Mouse (Mus musculus): ENCODE results near the gene Fzd2. TPM values are rescaled to one million over a fixed set of nuclear protein-coding genes. Genes with fewer than 3 reads are reported as not detected.
A peak's percentile ranks its signal among the peaks of the same experiment; 100 is the strongest.
"Not testable (repeated sequence)": the region's sequence is repeated elsewhere in the genome, so short reads cannot be mapped to it uniquely, and the experiment has no call there.

Fzd2 gene
- polyA plus RNA-seq, 1 experiment from 2014 or later, result 15.1 TPM

GRCm38 (mm10) chr11:102606751-102607171 lies 2.6 kb downstream of the Fzd2 start:
- 4% methylated on average over 12 of the region's 12 CpGs for WGBS
- Histone ChIP-seq H3K4me2 (peak overlapping the region; percentile 91), H3K9me3 (replicated peaks) (no peaks in the 10 kb centered on the region), H3K9ac (peak overlapping the region; percentile 95), H3K27me3 (0 out of 2 replicates have a peak, but pooled peaks cover 5% of the 10 kb centered on the region), H3K4me1 (replicated peaks) (peaks cover 52% of the 10 kb centered on the region), H3K4me3 (peak overlapping the region; percentile 88), H3K27ac (peak overlapping the region; percentile 98), H3K36me3 (no peaks in the 10 kb centered on the region)
- ATAC-seq (replicated peaks; ENCODE audit: insufficient number of reproducible peaks, insufficient read depth, low FRiP score, low read depth), result no peak

- not testable (repeated sequence) for H3K27me3 ChIP-seq; H3K36me3 ChIP-seq; H3K9me3 ChIP-seq (replicated peaks); ATAC-seq (replicated peaks; ENCODE audit: insufficient number of reproducible peaks, insufficient read depth, low FRiP score, low read depth)
- Histone ChIP-seq H3K4me1 (replicated peaks) (peaks cover 52% of the 10 kb centered on the region), H3K27ac (peak overlapping the region; percentile 98), H3K4me3 (peak overlapping the region; percentile 88), H3K4me2 (peak overlapping the region; percentile 91), H3K9ac (peak overlapping the region; percentile 95)
- WGBS, result 3% methylated on average over 12 of the region's 12 CpGs
Observed at GRCm38 (mm10) chr11:102607201-102607600, 3.0 kb downstream of the Fzd2 start.

- H3K4me1 ChIP-seq (replicated peaks), result peaks cover 48% of the 10 kb centered on the region
- WGBS, result 22% methylated on average over 10 of the region's 10 CpGs
- ATAC-seq (replicated peaks; ENCODE audit: insufficient number of reproducible peaks, insufficient read depth, low FRiP score, low read depth), result no peak
Observed at GRCm38 (mm10) chr11:102607686-102608548, 3.7 kb downstream of the Fzd2 start.

DNA sequence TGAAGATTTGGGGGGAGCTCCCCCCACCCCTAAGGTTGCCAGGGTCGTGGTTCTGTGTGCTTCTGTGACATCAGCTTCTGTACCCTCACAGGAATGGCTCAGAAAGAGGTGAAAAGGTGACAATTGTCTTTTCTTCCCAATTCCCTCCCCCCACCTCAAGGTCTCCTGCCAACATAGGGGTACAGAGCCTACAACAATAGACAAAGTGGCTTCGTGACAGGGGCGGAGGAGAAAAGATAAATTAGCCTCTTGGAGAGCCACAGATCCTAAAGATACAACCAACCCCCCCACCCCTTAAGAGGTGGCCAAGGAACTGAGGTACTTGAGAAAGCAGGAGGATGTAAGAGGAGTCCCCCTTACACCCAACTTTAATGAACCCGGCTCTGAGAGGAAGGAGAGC lies 4.5 kb downstream of the Fzd2 start:
- H3K4me3 ChIP-seq, result peak overlapping the region; percentile 88
- H3K4me2 ChIP-seq, result peak overlapping the region; percentile 91
- H3K9ac ChIP-seq, result peak overlapping the region; percentile 95; the same call in 1 of the 2 replicates
- no peaks in the 10 kb centered on the region for H3K9me3 ChIP-seq (replicated peaks)
- H3K4me1 ChIP-seq (replicated peaks), result peaks cover 47% of the 10 kb centered on the region
- peak overlapping the region; percentile 98 for H3K27ac ChIP-seq
- H3K36me3 ChIP-seq, result no peaks in the 10 kb centered on the region
- ATAC-seq (replicated peaks; ENCODE audit: insufficient number of reproducible peaks, insufficient read depth, low FRiP score, low read depth), result no peak
- 0 out of 2 replicates have a peak, but pooled peaks cover 5% of the 10 kb centered on the region for H3K27me3 ChIP-seq
- WGBS, result 26% methylated on average over 4 of the region's 4 CpGs

More at GRCm38 (mm10) chr11:102607686-102608548, 3.7 kb downstream of the Fzd2 start:
- Histone ChIP-seq H3K36me3 (no peaks in the 10 kb centered on the region), H3K4me3 (peak overlapping the region; percentile 88), H3K27ac (peak overlapping the region; percentile 98), H3K9ac (peak overlapping the region; percentile 95), H3K9me3 (replicated peaks) (no peaks in the 10 kb centered on the region), H3K27me3 (0 out of 2 replicates have a peak, but pooled peaks cover 5% of the 10 kb centered on the region), H3K4me2 (peak overlapping the region; percentile 91)

GRCm38 (mm10) chr11:102609483-102609882 lies 5.3 kb downstream of the Fzd2 start:
- 0 out of 2 replicates have a peak, but pooled peaks cover 5% of the 10 kb centered on the region for H3K27me3 ChIP-seq
- H3K9me3 ChIP-seq (replicated peaks), result no peaks in the 10 kb centered on the region
- ATAC-seq (replicated peaks; ENCODE audit: insufficient number of reproducible peaks, insufficient read depth, low FRiP score, low read depth), result no peak
- no peaks in the 10 kb centered on the region for H3K36me3 ChIP-seq
- no peak overlapping the region for H3K4me3 ChIP-seq
- peaks cover 47% of the 10 kb centered on the region for H3K4me1 ChIP-seq (replicated peaks)
- peak overlapping the region; percentile 98 for H3K27ac ChIP-seq
- H3K9ac ChIP-seq, result no peak overlapping the region
- peak overlapping the region; percentile 91; the same call in 1 of the 2 replicates for H3K4me2 ChIP-seq
- WGBS, result 58% methylated on average over 8 of the region's 8 CpGs

DNA sequence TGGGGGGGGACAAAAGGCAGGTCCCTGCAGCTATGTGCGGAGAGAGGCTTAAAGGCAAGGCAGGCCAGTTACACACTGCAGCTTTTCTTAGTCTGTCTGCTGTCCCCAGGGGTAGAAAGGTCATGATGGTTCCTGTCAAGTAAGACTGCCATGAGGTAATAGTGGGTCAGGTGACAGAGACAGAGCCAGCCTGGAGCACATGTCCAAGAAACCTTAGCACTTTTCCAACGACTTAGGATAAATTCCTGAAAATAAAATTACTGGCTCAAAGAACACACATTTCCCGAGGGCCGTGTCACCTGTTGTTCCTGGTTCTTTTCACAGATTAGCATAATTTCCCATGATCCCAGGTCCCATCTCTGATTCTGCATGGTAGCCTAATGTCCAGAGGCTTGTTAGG lies 6.1 kb downstream of the Fzd2 start:
- Histone ChIP-seq H3K4me2 (no peak overlapping the region), H3K4me1 (replicated peaks) (peaks cover 43% of the 10 kb centered on the region), H3K27me3 (no peaks in the 10 kb centered on the region), H3K9me3 (replicated peaks) (no peaks in the 10 kb centered on the region), H3K36me3 (no peaks in the 10 kb centered on the region), H3K27ac (0 out of 2 replicates have a peak overlapping the region, but pooled peaks have one; percentile 98), H3K4me3 (no peak overlapping the region), H3K9ac (0 out of 2 replicates have a peak overlapping the region, but pooled peaks have one; percentile 6)
- WGBS, result 38% methylated on average over 4 of the region's 4 CpGs
- no peak for ATAC-seq (replicated peaks; ENCODE audit: insufficient number of reproducible peaks, insufficient read depth, low FRiP score, low read depth)

GRCm38 (mm10) chr11:102610675-102611316 lies 6.6 kb downstream of the Fzd2 start:
- no peaks in the 10 kb centered on the region for H3K36me3 ChIP-seq
- peak overlapping the region; percentile 47; the same call in 1 of the 2 replicates for H3K27ac ChIP-seq
- H3K9ac ChIP-seq, result 0 out of 2 replicates have a peak overlapping the region, but pooled peaks have one; percentile 6
- no peaks in the 10 kb centered on the region for H3K27me3 ChIP-seq
- no peaks in the 10 kb centered on the region for H3K9me3 ChIP-seq (replicated peaks)
- no peak overlapping the region for H3K4me2 ChIP-seq
- no peak overlapping the region for H3K4me3 ChIP-seq
- WGBS, result 32% methylated on average over 9 of the region's 9 CpGs
- peaks cover 38% of the 10 kb centered on the region for H3K4me1 ChIP-seq (replicated peaks)
- no peak for ATAC-seq (replicated peaks; ENCODE audit: insufficient number of reproducible peaks, insufficient read depth, low FRiP score, low read depth)

GRCm38 (mm10) chr11:102611317-102611705 lies 7.1 kb downstream of the Fzd2 start:
- H3K4me2 ChIP-seq, result no peak overlapping the region
- no peaks in the 10 kb centered on the region for H3K36me3 ChIP-seq
- H3K9ac ChIP-seq, result no peak overlapping the region
- no peak for ATAC-seq (replicated peaks; ENCODE audit: insufficient number of reproducible peaks, insufficient read depth, low FRiP score, low read depth)
- WGBS, result 32% methylated on average over 6 of the region's 6 CpGs
- H3K4me1 ChIP-seq (replicated peaks), result peaks cover 38% of the 10 kb centered on the region
- no peaks in the 10 kb centered on the region for H3K27me3 ChIP-seq
- H3K9me3 ChIP-seq (replicated peaks), result no peaks in the 10 kb centered on the region
- peak overlapping the region; percentile 47; the same call in 1 of the 2 replicates for H3K27ac ChIP-seq
- no peak overlapping the region for H3K4me3 ChIP-seq

GRCm38 (mm10) chr11:102619449-102619848 lies 15.3 kb downstream of the Fzd2 start:
- no peak overlapping the region for H3K4me2 ChIP-seq
- H3K9me3 ChIP-seq (replicated peaks), result no peaks in the 10 kb centered on the region
- no peak for ATAC-seq (replicated peaks; ENCODE audit: insufficient number of reproducible peaks, insufficient read depth, low FRiP score, low read depth)
- H3K27me3 ChIP-seq, result no peaks in the 10 kb centered on the region
- H3K4me3 ChIP-seq, result no peak overlapping the region
- H3K4me1 ChIP-seq (replicated peaks), result peaks cover 11% of the 10 kb centered on the region
- no peak overlapping the region for H3K27ac ChIP-seq
- H3K9ac ChIP-seq, result no peak overlapping the region
- WGBS, result 69% methylated on average over 2 of the region's 2 CpGs
- H3K36me3 ChIP-seq, result no peaks in the 10 kb centered on the region

DNA sequence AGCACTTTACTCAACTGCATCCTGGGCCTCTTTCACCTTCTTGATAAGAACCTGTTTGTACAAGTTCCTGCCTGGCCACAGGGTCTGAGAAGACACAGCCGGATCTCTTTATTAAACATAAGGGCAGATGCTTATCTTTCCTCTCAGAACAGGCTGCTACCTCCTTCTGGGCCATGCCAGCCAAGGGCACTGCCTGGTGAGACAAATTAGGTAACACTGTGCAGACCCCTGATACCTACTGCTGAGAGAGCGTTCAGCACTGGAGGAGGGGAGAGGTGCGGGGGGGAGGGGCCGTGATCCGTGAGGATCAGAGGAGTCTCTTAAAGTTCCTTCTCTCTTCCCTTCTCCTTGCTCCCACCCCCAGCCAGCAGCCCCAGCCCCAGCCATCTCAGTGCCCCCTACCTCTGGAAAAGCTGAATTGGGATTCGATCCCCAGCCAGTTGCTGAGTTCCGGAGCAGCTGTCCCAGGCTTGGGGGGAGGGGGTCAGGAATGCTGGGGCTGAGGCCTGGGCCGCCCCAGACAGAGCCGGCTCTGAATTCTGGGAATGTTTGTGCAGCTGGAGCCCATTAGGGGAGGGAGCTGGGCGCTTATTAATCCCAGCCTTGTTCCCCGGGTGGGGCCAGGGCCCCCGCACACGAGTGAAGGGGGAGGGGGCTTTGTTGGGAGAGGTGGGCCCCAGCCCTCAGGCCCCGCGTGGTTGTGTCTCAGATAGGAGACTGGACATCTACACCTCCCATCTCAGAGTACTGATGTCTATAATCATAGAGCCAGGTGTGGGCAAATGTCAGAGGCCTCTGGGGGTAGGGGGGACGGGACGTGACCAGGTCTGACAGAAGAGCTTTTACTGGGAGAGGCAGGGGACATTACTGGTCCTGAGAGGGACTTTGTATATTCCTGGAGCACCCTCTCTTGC lies 19.9 kb downstream of the Fzd2 start:
- Histone ChIP-seq H3K4me3 (peak overlapping the region; percentile 25), H3K9ac (peak overlapping the region; percentile 27), H3K4me2 (peak overlapping the region; percentile 49), H3K27ac (peak overlapping the region; percentile 75), H3K27me3 (no peaks in the 10 kb centered on the region), H3K9me3 (replicated peaks) (no peaks in the 10 kb centered on the region), H3K4me1 (replicated peaks) (peaks cover 24% of the 10 kb centered on the region), H3K36me3 (no peaks in the 10 kb centered on the region)
- WGBS, result 9% methylated on average over 17 of the region's 17 CpGs
- peak; percentile 81 for ATAC-seq (replicated peaks; ENCODE audit: insufficient number of reproducible peaks, insufficient read depth, low FRiP score, low read depth)

Data from heart, embryonic 15.5 days (tissue).